Mouse (Mus musculus) small intestine, adult 2 months (tissue): ENCODE measurements around the gene Sp6.

ENCODE experiments used
- CTCF ChIP-seq: fragments of 200-500 bp; IDR thresholded peaks from 2 replicates; pipeline ENCODE4 v1.5.1; 2012; ENCODE audit warnings: low read depth, mild to moderate bottlenecking, control low read depth, inconsistent platforms, low read length, moderate library complexity, mixed read lengths; ENCODE audit not compliant: insufficient replicate concordance, insufficient read length; ENCODE audit errors: extremely low read depth
- POLR2A ChIP-seq: fragments of 200-500 bp; IDR thresholded peaks from 2 replicates; pipeline ENCODE4 v1.6.1; 2012; ENCODE audit warnings: low read depth, mild to moderate bottlenecking, control low read depth, inconsistent platforms, low read length, moderate library complexity

GRCm38 (mm10) chr11:97069770-97070169 is 56.6 kb downstream of the Sp6 start:
- TF ChIP-seq POLR2A (no peak), CTCF (no peak)
